Mouse (Mus musculus) embryonic facial prominence, embryonic 12.5 days (tissue): Measurements from ENCODE around the gene Gm28372. TPM values are rescaled to one million over a fixed set of nuclear protein-coding genes. Genes with fewer than 3 reads are reported as not detected.
A peak's percentile ranks its signal among the peaks of the same experiment; 100 is the strongest.
"Not testable (repeated sequence)": the region's sequence is repeated elsewhere in the genome, so short reads cannot be mapped to it uniquely, and the experiment has no call there.

Experiments used
- ATAC-seq: fragments of 200-750 bp; cut with Nextera tagmentation; 2 replicates; pipeline ENCODE4 v1.8.0; 2017; ENCODE audit not compliant: insufficient number of reproducible peaks, insufficient read depth, low FRiP score, low TSS enrichment
- H3K27ac ChIP-seq: fragments of 300-500 bp; sonication (generic); 2 replicates; pipeline ENCODE4 v1.5.1; 2016; ENCODE audit warnings: mild to moderate bottlenecking
- H3K27me3 ChIP-seq: fragments of 300-500 bp; sonication (generic); 2 replicates; pipeline ENCODE4 v1.6.1; 2016; ENCODE audit warnings: mild to moderate bottlenecking, moderate library complexity
- H3K36me3 ChIP-seq: fragments of 300-500 bp; sonication (generic); 2 replicates; pipeline ENCODE4 v1.6.1; 2016; ENCODE audit warnings: mild to moderate bottlenecking
- H3K4me1 ChIP-seq: fragments of 300-500 bp; sonication (generic); 2 replicates; pipeline ENCODE4 v1.6.1; 2016
- H3K4me2 ChIP-seq: fragments of 300-500 bp; sonication (generic); replicated peaks from 2 replicates; pipeline ENCODE4 v1.6.1; 2016; ENCODE audit warnings: mild to moderate bottlenecking, moderate library complexity
- H3K4me3 ChIP-seq: fragments of 300-500 bp; sonication (generic); 2 replicates; pipeline ENCODE4 v1.5.1; 2016; ENCODE audit warnings: mild to moderate bottlenecking
- H3K9ac ChIP-seq: fragments of 300-500 bp; sonication (generic); 2 replicates; pipeline ENCODE4 v1.6.1; 2016; ENCODE audit warnings: mild to moderate bottlenecking, moderate library complexity
- H3K9me3 ChIP-seq: fragments of 300-500 bp; sonication (generic); 2 replicates; pipeline ENCODE4 v1.6.1; 2016; ENCODE audit warnings: mild to moderate bottlenecking, moderate library complexity
- WGBS: fragments of 180-500 bp; shearing (Covaris S2); methylation state at CpG from one replicate; pipeline ENCODE4 v1.1.7; 2016; 5-methylcytosine and 5-hydroxymethylcytosine counted together
- polyA plus RNA-seq: library from polyadenylated mRNA; unstranded; fragments of >200 nt; fragmentation: Nextera tagmentation; extraction: Ambion mirVana; gene quantifications from 2 replicates; pipeline ENCODE4 v1.2.1, GENCODE M21; 2016

The Gm28372 gene
- 0.15 TPM in 1 of 2 replicates, not detected in the other for polyA plus RNA-seq

GRCm38 (mm10) chr2:130404939-130405338 is at the start of gene Gm28372, which contains the start of gene 1700020A23Rik:
Gene Gm28372 (plus strand): TSS chr2:130405239.
Gene 1700020A23Rik (plus strand): TSS chr2:130405259.
- Histone ChIP-seq H3K9me3 (no peaks in the 10 kb centered on the region), H3K27ac (no peak within 1 kb of the TSS), H3K4me2 (no peak within 1 kb of the TSS), H3K4me1 (peaks cover 20% of the 10 kb centered on the region), H3K36me3 (no peaks in the 10 kb centered on the region), H3K4me3 (no peak within 1 kb of the TSS), H3K9ac (no peak within 1 kb of the TSS), H3K27me3 (no peaks in the 10 kb centered on the region)
- ATAC-seq: no peak
- WGBS: 89% methylated on average over 1 of the region's 1 CpGs

- Histone ChIP-seq H3K27ac (no peak overlapping the region), H3K36me3 (no peaks in the 10 kb centered on the region), H3K9me3 (no peaks in the 10 kb centered on the region), H3K9ac (no peak overlapping the region), H3K27me3 (peaks cover 48% of the 10 kb centered on the region), H3K4me3 (no peak overlapping the region), H3K4me1 (peaks cover 7% of the 10 kb centered on the region; the same call in 1 of the 2 replicates), H3K4me2 (no peak overlapping the region)
- WGBS: 92% methylated on average over 5 of the region's 5 CpGs
- ATAC-seq: no peak
Observed at GRCm38 (mm10) chr2:130357551-130357950, 47.5 kb upstream of the Gm28372 start.

GRCm38 (mm10) chr2:130358852-130359251 is 46.2 kb upstream of the Gm28372 start:
- Histone ChIP-seq H3K36me3 (no peaks in the 10 kb centered on the region), H3K4me2 (no peak overlapping the region), H3K9ac (no peak overlapping the region), H3K27me3 (peaks cover 61% of the 10 kb centered on the region), H3K9me3 (no peaks in the 10 kb centered on the region), H3K27ac (no peak overlapping the region), H3K4me3 (no peak overlapping the region), H3K4me1 (peaks cover 7% of the 10 kb centered on the region; the same call in 1 of the 2 replicates)
- WGBS: 19% methylated on average over 5 of the region's 5 CpGs
- ATAC-seq: no peak

- H3K36me3 ChIP-seq: no peaks in the 10 kb centered on the region
- H3K9ac ChIP-seq: no peak overlapping the region
- no peak overlapping the region for H3K4me3 ChIP-seq
- ATAC-seq: no peak; the same call in 1 of the 2 replicates
- H3K4me1 ChIP-seq: peaks cover 13% of the 10 kb centered on the region
- H3K27ac ChIP-seq: no peak overlapping the region
- no peaks in the 10 kb centered on the region for H3K9me3 ChIP-seq
- no peak overlapping the region for H3K4me2 ChIP-seq
- WGBS: 3% methylated on average over 14 of the region's 14 CpGs
- peaks cover 90% of the 10 kb centered on the region for H3K27me3 ChIP-seq
Observed at GRCm38 (mm10) chr2:130362511-130363026, 42.5 kb upstream of the Gm28372 start.

- 7% methylated on average over 30 of the region's 30 CpGs for WGBS
- peak overlapping the region; percentile 55 for H3K4me2 ChIP-seq
- peaks cover 13% of the 10 kb centered on the region for H3K4me1 ChIP-seq
- H3K4me3 ChIP-seq: peak overlapping the region; percentile 35
- H3K27me3 ChIP-seq: peaks cover 66% of the 10 kb centered on the region
- no peaks in the 10 kb centered on the region for H3K36me3 ChIP-seq
- H3K9me3 ChIP-seq: no peaks in the 10 kb centered on the region
- H3K9ac ChIP-seq: peak overlapping the region; percentile 41; the same call in 1 of the 2 replicates
- H3K27ac ChIP-seq: no peak overlapping the region
- ATAC-seq: no peak
Observed at GRCm38 (mm10) chr2:130365211-130366094, 39.6 kb upstream of the Gm28372 start.

- H3K4me2 ChIP-seq: no peak overlapping the region
- H3K4me3 ChIP-seq: no peak overlapping the region
- no peak overlapping the region for H3K27ac ChIP-seq
- peaks cover 6% of the 10 kb centered on the region for H3K4me1 ChIP-seq
- H3K9ac ChIP-seq: no peak overlapping the region
- WGBS: 61% methylated on average over 4 of the region's 4 CpGs
- H3K27me3 ChIP-seq: peaks cover 47% of the 10 kb centered on the region
- H3K9me3 ChIP-seq: no peaks in the 10 kb centered on the region
- no peak for ATAC-seq
- H3K36me3 ChIP-seq: no peaks in the 10 kb centered on the region
Observed at GRCm38 (mm10) chr2:130367386-130367785, 37.7 kb upstream of the Gm28372 start.

GRCm38 (mm10) chr2:130373026-130373425 is 32.0 kb upstream of the Gm28372 start:
- H3K27ac ChIP-seq, H3K36me3 ChIP-seq, H3K9ac ChIP-seq, ATAC-seq, H3K4me2 ChIP-seq, H3K9me3 ChIP-seq, H3K4me1 ChIP-seq, H3K27me3 ChIP-seq, H3K4me3 ChIP-seq: not testable (repeated sequence)
- WGBS: 45% methylated on average over 1 of the region's 1 CpGs

GRCm38 (mm10) chr2:130374951-130375350 is 30.1 kb upstream of the Gm28372 start:
- H3K27me3 ChIP-seq: 0 out of 2 replicates have a peak, but pooled peaks cover 3% of the 10 kb centered on the region
- H3K4me1 ChIP-seq: no peaks in the 10 kb centered on the region
- no peak for ATAC-seq
- WGBS: 74% methylated on average over 4 of the region's 4 CpGs
- no peak overlapping the region for H3K4me2 ChIP-seq
- H3K36me3 ChIP-seq: no peaks in the 10 kb centered on the region
- no peaks in the 10 kb centered on the region for H3K9me3 ChIP-seq
- no peak overlapping the region for H3K4me3 ChIP-seq
- H3K9ac ChIP-seq: no peak overlapping the region
- no peak overlapping the region for H3K27ac ChIP-seq

- H3K27me3 ChIP-seq: 0 out of 2 replicates have a peak, but pooled peaks cover 7% of the 10 kb centered on the region
- H3K27ac ChIP-seq: no peak overlapping the region
- 50% methylated on average over 3 of the region's 3 CpGs for WGBS
- no peak overlapping the region for H3K4me2 ChIP-seq
- H3K4me3 ChIP-seq: no peak overlapping the region
- no peak for ATAC-seq
- no peaks in the 10 kb centered on the region for H3K36me3 ChIP-seq
- H3K9me3 ChIP-seq: no peaks in the 10 kb centered on the region
- H3K4me1 ChIP-seq: peaks cover 4% of the 10 kb centered on the region; the same call in 1 of the 2 replicates
- H3K9ac ChIP-seq: no peak overlapping the region
Observed at GRCm38 (mm10) chr2:130383205-130383604, 21.8 kb upstream of the Gm28372 start.

GRCm38 (mm10) chr2:130383895-130384294 is 21.1 kb upstream of the Gm28372 start:
- H3K27ac ChIP-seq: no peak overlapping the region
- no peak overlapping the region for H3K9ac ChIP-seq
- 73% methylated on average over 6 of the region's 6 CpGs for WGBS
- no peak for ATAC-seq
- no peak overlapping the region for H3K4me2 ChIP-seq
- 0 out of 2 replicates have a peak, but pooled peaks cover 7% of the 10 kb centered on the region for H3K27me3 ChIP-seq
- H3K4me3 ChIP-seq: no peak overlapping the region
- no peaks in the 10 kb centered on the region for H3K9me3 ChIP-seq
- peaks cover 4% of the 10 kb centered on the region; the same call in 1 of the 2 replicates for H3K4me1 ChIP-seq
- no peaks in the 10 kb centered on the region for H3K36me3 ChIP-seq

GRCm38 (mm10) chr2:130386212-130386611 is 18.8 kb upstream of the Gm28372 start:
- WGBS: 75% methylated on average over 1 of the region's 1 CpGs
- no peak for ATAC-seq
- Histone ChIP-seq H3K4me3 (no peak overlapping the region), H3K27ac (no peak overlapping the region), H3K9me3 (no peaks in the 10 kb centered on the region), H3K4me2 (no peak overlapping the region), H3K36me3 (peaks cover 10% of the 10 kb centered on the region), H3K4me1 (peaks cover 4% of the 10 kb centered on the region; the same call in 1 of the 2 replicates), H3K27me3 (0 out of 2 replicates have a peak, but pooled peaks cover 7% of the 10 kb centered on the region), H3K9ac (no peak overlapping the region)

GRCm38 (mm10) chr2:130388796-130389195 is 16.2 kb upstream of the Gm28372 start:
- H3K4me2 ChIP-seq: no peak overlapping the region
- ATAC-seq: no peak
- H3K9me3 ChIP-seq: no peaks in the 10 kb centered on the region
- H3K27me3 ChIP-seq: 0 out of 2 replicates have a peak, but pooled peaks cover 4% of the 10 kb centered on the region
- WGBS: 86% methylated on average over 2 of the region's 2 CpGs
- peaks cover 33% of the 10 kb centered on the region for H3K36me3 ChIP-seq
- no peak overlapping the region for H3K4me3 ChIP-seq
- no peak overlapping the region for H3K9ac ChIP-seq
- no peaks in the 10 kb centered on the region for H3K4me1 ChIP-seq
- H3K27ac ChIP-seq: no peak overlapping the region
